8 mouse cellular contexts compared by ENCODE assay signal in genomic region chr5:144014551-144015311, GRCm38 (mm10). TPM values are rescaled to one million over a fixed set of nuclear protein-coding genes. Genes with fewer than 3 reads are reported as not detected.
DNase-seq lines count a peak whose midpoint lies in the region; ATAC-seq and TF ChIP-seq lines count a peak whose summit lies in the region.

Gene Ccz1, minus strand, starts transcription at chr5:144014877.

- no peaks in the 10 kb centered on the region for H3K9me3 ChIP-seq in hindbrain, embryonic 13.5 days

- no peaks in the 10 kb centered on the region for H3K27me3 ChIP-seq in Patski
- no peaks in the 10 kb centered on the region for H3K27me3 ChIP-seq in hindbrain, embryonic 13.5 days

- POLR2A ChIA-PET in Patski (lab: Charles Lee), result interaction anchor here (0.6 to 1.3 kb wide), 4 partner anchors 15 to 205 kb away, joined by 3 to 4 read pairs (median 4); no protein-coding TSS in a partner anchor

- peak within 1 kb of the TSS; percentile 58 for H3K4me2 ChIP-seq in hindbrain, embryonic 13.5 days

- DNase-seq in Patski (ENCODE audit: low read depth, low spot score), result peak; percentile 44
- peak; percentile 81 to 84 for DNase-seq in cerebellum, postnatal 14 days
- DNase-seq in frontal cortex, postnatal 14 days (ENCODE audit: low spot score in 2 of 2), result peak; percentile 31 to 57
- DNase-seq in layer of hippocampus, postnatal 25 days (ENCODE audit: extremely low spot score in 1 of 2, low spot score in 1 of 2), result peak; percentile 58 to 61
- peak; percentile 82 for DNase-seq in lung, postnatal 25 days (ENCODE audit: low spot score)
- DNase-seq in retina, embryonic 14.5 days (ENCODE audit: low spot score), result peak; percentile 91
- peak; percentile 81 for DNase-seq in thymus, postnatal 4 days

- no peak for TF ChIP-seq CTCF in Patski (IDR thresholded peaks at IDR 0.05)

- peaks cover 10% of the 10 kb centered on the region for H3K4me1 ChIP-seq in hindbrain, embryonic 13.5 days (replicated peaks)

- ATAC-seq in Patski, result peak; percentile 93
- ATAC-seq in hindbrain, embryonic 13.5 days (ENCODE audit: low FRiP score), result peak; percentile 100

- peak within 1 kb of the TSS; percentile 87 for H3K9ac ChIP-seq in hindbrain, embryonic 13.5 days

- in situ Hi-C loops in Patski (cut with MboI; ENCODE audit: low pct_unique_long_range_greater_than_20kb), result no loop called here

- H3K36me3 ChIP-seq in hindbrain, embryonic 13.5 days, result peaks cover 29% of the 10 kb centered on the region

- WGBS in hindbrain, embryonic 13.5 days, result 3% methylated on average over 46 of the region's 47 CpGs

- peak within 1 kb of the TSS; percentile 95 for H3K4me3 ChIP-seq in hindbrain, embryonic 13.5 days

- CTCF ChIA-PET in Patski (lab: Charles Lee), result interaction anchor here (1.2 kb wide), 1 partner anchor 15 kb away, joined by 3 read pairs; no protein-coding TSS in a partner anchor

- peak within 1 kb of the TSS; percentile 88 for H3K27ac ChIP-seq in hindbrain, embryonic 13.5 days

RNA-seq across cellular contexts. Expression of gene Ccz1, which starts in this region (rescaled TPM):
- 103 TPM for polyA plus RNA-seq in Patski (2021)
- polyA plus RNA-seq in hindbrain, embryonic 13.5 days (2015; fragmentation: Nextera tagmentation; extraction: Ambion mirVana), result 80.9 and 88.5 TPM in 2 replicates
- 10 to 100 TPM; 35.2 to 38.2 TPM for total RNA-seq in layer of hippocampus, postnatal 25 days (2021)

Comparison
In these comparisons a context has a peak if more than half of its experiments do, and no peak if none do; other contexts are left out.
1. Peak in every context shown above with its lines: DNase-seq, ATAC-seq, H3K4me3 ChIP-seq and H3K27ac ChIP-seq.